Mouse (Mus musculus) cerebellum, postnatal 25 days (tissue): ENCODE data around the gene Sar1b.
A peak's percentile ranks its signal among the peaks of the same experiment; 100 is the strongest.
"Not testable (repeated sequence)": the region's sequence is repeated elsewhere in the genome, so short reads cannot be mapped to it uniquely, and the experiment has no call there.

Experiments
- DNase-seq, 2 experiments: peaks; one replicate each; pipeline ENCODE4 v3.0.0; 2021; ENCODE audit warnings: mixed read lengths in 2 of 2

Sar1b gene

GRCm38 (mm10) chr11:51763213-51763907 is at the start of gene Sar1b, which contains the start of gene Sec24a:
Sar1b (plus strand) TSS chr11:51763687.
Sec24a (minus strand) TSS chr11:51763634.
- peak; percentile 87 to 92 for DNase-seq

- DNase-seq = no peak
Observed at GRCm38 (mm10) chr11:51721066-51721465, 42.4 kb upstream of the Sar1b start.

- DNase-seq = no peak
Observed at GRCm38 (mm10) chr11:51732883-51733282, 30.6 kb upstream of the Sar1b start.

GRCm38 (mm10) chr11:51734218-51734617 is 29.3 kb upstream of the Sar1b start:
- not testable (repeated sequence) for DNase-seq

GRCm38 (mm10) chr11:51738651-51739403 is 24.7 kb upstream of the Sar1b start:
- no peak for DNase-seq

GRCm38 (mm10) chr11:51740701-51741100 is 22.8 kb upstream of the Sar1b start:
- no peak for DNase-seq

- DNase-seq = no peak
Observed at GRCm38 (mm10) chr11:51746096-51746495, 17.4 kb upstream of the Sar1b start.

- DNase-seq = not testable (repeated sequence)
Observed at GRCm38 (mm10) chr11:51751623-51752225, 11.8 kb upstream of the Sar1b start.

- DNase-seq = no peak
Observed at GRCm38 (mm10) chr11:51755621-51756311, 7.7 kb upstream of the Sar1b start.

- peak; percentile 92 to 95 for DNase-seq
Observed at GRCm38 (mm10) chr11:51756352-51756771, 7.1 kb upstream of the Sar1b start.

GRCm38 (mm10) chr11:51757023-51757422 is 6.5 kb upstream of the Sar1b start:
- no peak for DNase-seq

GRCm38 (mm10) chr11:51757625-51758024 is 5.9 kb upstream of the Sar1b start:
- no peak for DNase-seq

- not testable (repeated sequence) for DNase-seq
Observed at GRCm38 (mm10) chr11:51758207-51758606, 5.3 kb upstream of the Sar1b start.

- DNase-seq = no peak
Observed at GRCm38 (mm10) chr11:51759251-51759650, 4.2 kb upstream of the Sar1b start.

- no peak for DNase-seq
Observed at GRCm38 (mm10) chr11:51759941-51760657, 3.4 kb upstream of the Sar1b start.

GRCm38 (mm10) chr11:51761241-51761640 is 2.2 kb upstream of the Sar1b start:
- no peak for DNase-seq

GRCm38 (mm10) chr11:51763955-51764354 is 468 bp downstream of the Sar1b start:
- no peak for DNase-seq

GRCm38 (mm10) chr11:51764816-51765215 is 1.3 kb downstream of the Sar1b start:
- no peak for DNase-seq

- no peak for DNase-seq
Observed at GRCm38 (mm10) chr11:51767579-51768220, 4.2 kb downstream of the Sar1b start.

- DNase-seq = no peak
Observed at GRCm38 (mm10) chr11:51768296-51768695, 4.8 kb downstream of the Sar1b start.

- no peak for DNase-seq
Observed at GRCm38 (mm10) chr11:51775507-51775906, 12.0 kb downstream of the Sar1b start.

- DNase-seq = no peak
Observed at GRCm38 (mm10) chr11:51777478-51777877, 14.0 kb downstream of the Sar1b start.
